Mouse (Mus musculus) B cell, adult 2 months (primary cell): ENCODE measurements around the gene Lrrc75a.
A peak's percentile ranks its signal among the peaks of the same experiment; 100 is the strongest.

Experiments used
- DNase-seq, 2 experiments: peaks; one replicate each; pipeline ENCODE4 v3.0.0; 2022

Lrrc75a gene

GRCm38 (mm10) chr11:62644602-62645336, 3.6 kb downstream of the Lrrc75a start:
- DNase-seq: no peak

GRCm38 (mm10) chr11:62643681-62644363, 4.5 kb downstream of the Lrrc75a start:
- peak in 1 of 2 experiments; percentile 10 for DNase-seq

GRCm38 (mm10) chr11:62643011-62643631, 5.2 kb downstream of the Lrrc75a start:
- DNase-seq: peak; percentile 40 to 55

GRCm38 (mm10) chr11:62642023-62642844, 6.1 kb downstream of the Lrrc75a start:
- no peak for DNase-seq

GRCm38 (mm10) chr11:62640378-62640777, 7.9 kb downstream of the Lrrc75a start:
- DNase-seq: no peak

GRCm38 (mm10) chr11:62638402-62638801, 9.9 kb downstream of the Lrrc75a start:
- no peak for DNase-seq

- no peak for DNase-seq
These were observed 10.5 kb downstream of the Lrrc75a start for GRCm38 (mm10) chr11:62637806-62638205.

GRCm38 (mm10) chr11:62637401-62637800, 10.9 kb downstream of the Lrrc75a start:
- DNase-seq: no peak

- no peak for DNase-seq
These were observed 11.5 kb downstream of the Lrrc75a start for GRCm38 (mm10) chr11:62636840-62637221.

GRCm38 (mm10) chr11:62636105-62636839, 12.1 kb downstream of the Lrrc75a start:
- no peak for DNase-seq

GRCm38 (mm10) chr11:62635406-62635805, 12.9 kb downstream of the Lrrc75a start:
- DNase-seq: no peak

GRCm38 (mm10) chr11:62631138-62631537, 17.2 kb downstream of the Lrrc75a start:
- no peak for DNase-seq

GRCm38 (mm10) chr11:62630225-62630821, 18.0 kb downstream of the Lrrc75a start:
- no peak for DNase-seq

GRCm38 (mm10) chr11:62629352-62630224, 18.7 kb downstream of the Lrrc75a start:
- peak in 1 of 2 experiments; percentile 23 for DNase-seq

GRCm38 (mm10) chr11:62624341-62625291, 23.7 kb downstream of the Lrrc75a start:
- DNase-seq: no peak

GRCm38 (mm10) chr11:62622850-62623249, 25.5 kb downstream of the Lrrc75a start:
- no peak for DNase-seq

- DNase-seq: no peak
These were observed 26.6 kb downstream of the Lrrc75a start for GRCm38 (mm10) chr11:62621586-62622283.

GRCm38 (mm10) chr11:62621079-62621478, 27.2 kb downstream of the Lrrc75a start:
- DNase-seq: no peak

GRCm38 (mm10) chr11:62615456-62615855, 32.9 kb downstream of the Lrrc75a start:
- DNase-seq: no peak
